Mouse (Mus musculus): ENCODE measurements around the gene Wnt7a. TPM values are rescaled to one million over a fixed set of nuclear protein-coding genes. Genes with fewer than 3 reads are reported as not detected.

The Wnt7a gene
- polyA plus RNA-seq, 1 experiment from 2014 or later, result 1.2 TPM

DNA sequence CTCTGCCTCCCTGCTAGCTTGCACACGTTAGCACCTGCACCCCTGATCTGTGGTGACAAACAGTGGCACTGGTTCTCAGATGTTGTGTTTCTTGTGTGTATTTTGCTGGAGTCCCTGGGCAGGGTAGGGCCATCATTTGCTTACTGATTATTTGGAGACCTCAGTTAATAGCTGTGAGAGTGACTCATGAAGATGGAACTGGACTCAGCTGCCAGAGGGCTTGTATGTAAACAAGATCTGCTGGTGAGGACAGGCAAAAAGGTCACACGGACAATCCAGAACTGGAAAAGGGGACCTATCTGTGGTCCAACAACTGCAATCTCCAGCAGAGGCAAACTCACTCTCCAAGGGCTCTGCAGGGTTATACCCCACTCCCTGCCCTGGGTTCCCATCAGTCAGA, 52.8 kb downstream of the Wnt7a start:
- no peak for DNase-seq (ENCODE audit: low spot score)
- Histone ChIP-seq H3K9me3 (no peaks in the 10 kb centered on the region), H3K36me3 (replicated peaks) (no peaks in the 10 kb centered on the region), H3K27ac (replicated peaks) (no peak overlapping the region), H3K27me3 (replicated peaks; ENCODE audit: low read depth, poor library complexity, severe bottlenecking) (peaks cover 3% of the 10 kb centered on the region; the same call in 1 of the 2 replicates), H3K4me1 (peaks cover 9% of the 10 kb centered on the region), H3K4me3 (no peak overlapping the region)
- WGBS, result 71% methylated on average over 2 of the region's 2 CpGs

DNA sequence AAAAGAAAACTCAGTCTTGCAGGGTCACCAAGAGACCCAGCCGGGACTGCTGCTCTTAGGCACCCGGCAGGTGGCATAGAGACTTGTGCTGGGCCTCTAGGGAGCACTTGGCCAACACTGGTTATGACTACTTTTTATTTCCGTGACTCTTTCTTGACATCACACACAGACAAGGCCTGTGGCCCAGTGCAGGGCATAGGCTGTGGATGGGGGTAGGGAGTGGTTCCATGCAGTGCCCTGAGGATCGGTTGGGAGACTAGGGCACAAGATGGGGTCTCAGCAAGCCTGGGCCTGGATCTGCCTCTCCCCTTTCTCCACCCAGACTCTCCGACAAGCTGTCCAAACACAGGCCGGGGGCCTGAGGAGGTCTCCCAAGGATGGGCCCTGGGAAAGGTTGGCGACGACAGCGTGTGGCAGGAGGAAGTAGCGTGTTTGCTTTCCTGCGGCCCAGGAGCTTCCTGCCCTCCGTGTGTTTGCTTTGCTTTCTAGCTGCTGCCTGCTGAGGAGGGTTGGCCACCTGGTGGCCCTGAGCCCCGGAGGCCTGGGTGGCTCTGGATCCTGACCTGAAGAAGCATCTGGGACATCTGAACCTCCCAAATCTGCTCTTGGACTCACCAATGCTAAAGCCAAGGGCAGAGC, 53.8 kb downstream of the Wnt7a start:
- H3K27ac ChIP-seq (replicated peaks), result peak overlapping the region; percentile 49; the same call in 1 of the 2 replicates
- WGBS, result 66% methylated on average over 13 of the region's 13 CpGs
- no peak for DNase-seq (ENCODE audit: low spot score)

DNA sequence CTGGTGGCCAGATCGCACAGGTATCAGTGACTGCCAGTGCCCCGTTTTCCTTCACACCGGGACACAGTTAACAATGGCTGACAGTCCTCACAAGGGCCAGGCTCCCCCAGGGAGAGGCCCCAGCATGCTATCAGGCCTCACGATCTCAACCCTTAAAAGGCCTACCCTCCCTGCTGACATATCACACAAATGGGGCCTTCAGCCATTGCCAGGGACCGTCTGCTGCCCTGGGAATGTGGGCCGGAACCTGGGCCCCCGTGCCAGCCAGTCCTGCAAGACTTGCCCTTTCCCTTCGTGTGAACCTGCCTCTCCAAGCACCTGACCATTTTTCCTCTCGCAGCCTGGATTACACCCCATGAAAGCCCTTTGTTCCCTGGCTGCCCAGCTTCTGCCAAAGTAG, 61.5 kb downstream of the Wnt7a start:
- Histone ChIP-seq H3K4me3 (no peak overlapping the region), H3K27ac (replicated peaks) (peak overlapping the region; percentile 37; the same call in 1 of the 2 replicates), H3K36me3 (replicated peaks) (no peaks in the 10 kb centered on the region), H3K27me3 (replicated peaks; ENCODE audit: low read depth, poor library complexity, severe bottlenecking) (peaks cover 37% of the 10 kb centered on the region), H3K4me1 (peaks cover 49% of the 10 kb centered on the region), H3K9me3 (no peaks in the 10 kb centered on the region)
- 39% methylated on average over 9 of the region's 9 CpGs for WGBS
- no peak for DNase-seq (ENCODE audit: low spot score)

More for the DNA sequence above, 53.8 kb downstream of the Wnt7a start:
- no peak overlapping the region for H3K4me3 ChIP-seq
- H3K4me1 ChIP-seq, result peaks cover 9% of the 10 kb centered on the region
- no peaks in the 10 kb centered on the region for H3K36me3 ChIP-seq (replicated peaks)
- no peaks in the 10 kb centered on the region; the same call in 1 of the 2 replicates for H3K27me3 ChIP-seq (replicated peaks; ENCODE audit: low read depth, poor library complexity, severe bottlenecking)
- no peaks in the 10 kb centered on the region for H3K9me3 ChIP-seq

DNA sequence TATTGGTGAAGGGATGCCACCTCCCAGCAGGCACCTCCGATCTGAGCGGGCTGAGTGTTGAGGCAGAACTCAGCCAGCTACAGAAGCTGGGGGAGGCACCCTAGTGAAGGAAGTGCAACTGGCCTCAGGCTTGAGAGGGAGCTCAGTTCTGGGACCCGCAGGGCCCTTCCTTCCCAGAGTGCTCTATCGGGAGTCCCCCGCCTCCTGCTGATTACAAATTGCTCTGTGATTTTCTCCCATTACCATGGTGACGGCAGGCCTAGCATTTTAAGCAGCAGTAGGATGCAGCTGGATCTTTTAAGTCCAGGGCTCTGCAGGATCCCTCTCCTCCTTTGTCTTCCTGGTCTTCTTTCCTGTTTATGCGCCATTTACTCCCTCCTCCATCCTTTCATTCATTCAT, 63.4 kb downstream of the Wnt7a start:
- no peak overlapping the region for H3K4me3 ChIP-seq
- peak; percentile 60 for DNase-seq (ENCODE audit: low spot score)

DNA sequence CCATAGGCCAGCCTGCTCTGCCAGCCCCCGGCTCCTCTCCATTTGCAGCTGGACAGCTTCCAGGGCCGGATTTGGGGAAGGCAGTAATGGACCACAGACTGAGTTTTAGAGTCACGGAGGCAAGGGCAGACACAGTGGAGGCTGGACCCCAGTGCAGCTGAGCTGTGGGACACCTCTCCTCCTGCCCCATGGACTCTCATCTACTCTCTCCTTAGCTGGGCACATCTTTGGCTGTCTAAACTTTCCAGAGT, 64.3 kb downstream of the Wnt7a start:
- H3K27me3 ChIP-seq (replicated peaks; ENCODE audit: low read depth, poor library complexity, severe bottlenecking), result peaks cover 44% of the 10 kb centered on the region
- H3K9me3 ChIP-seq, result no peaks in the 10 kb centered on the region
- H3K27ac ChIP-seq (replicated peaks), result peak overlapping the region; percentile 78
- H3K4me3 ChIP-seq, result no peak overlapping the region
- DNase-seq (ENCODE audit: low spot score), result no peak
- H3K4me1 ChIP-seq, result peaks cover 62% of the 10 kb centered on the region
- no peaks in the 10 kb centered on the region for H3K36me3 ChIP-seq (replicated peaks)
- 36% methylated on average over 3 of the region's 3 CpGs for WGBS

More for the DNA sequence above, 63.4 kb downstream of the Wnt7a start:
- Histone ChIP-seq H3K27me3 (replicated peaks; ENCODE audit: low read depth, poor library complexity, severe bottlenecking) (peaks cover 44% of the 10 kb centered on the region), H3K36me3 (replicated peaks) (no peaks in the 10 kb centered on the region), H3K4me1 (peaks cover 62% of the 10 kb centered on the region), H3K27ac (replicated peaks) (peak overlapping the region; percentile 68), H3K9me3 (no peaks in the 10 kb centered on the region)
- WGBS, result 11% methylated on average over 7 of the region's 7 CpGs

DNA sequence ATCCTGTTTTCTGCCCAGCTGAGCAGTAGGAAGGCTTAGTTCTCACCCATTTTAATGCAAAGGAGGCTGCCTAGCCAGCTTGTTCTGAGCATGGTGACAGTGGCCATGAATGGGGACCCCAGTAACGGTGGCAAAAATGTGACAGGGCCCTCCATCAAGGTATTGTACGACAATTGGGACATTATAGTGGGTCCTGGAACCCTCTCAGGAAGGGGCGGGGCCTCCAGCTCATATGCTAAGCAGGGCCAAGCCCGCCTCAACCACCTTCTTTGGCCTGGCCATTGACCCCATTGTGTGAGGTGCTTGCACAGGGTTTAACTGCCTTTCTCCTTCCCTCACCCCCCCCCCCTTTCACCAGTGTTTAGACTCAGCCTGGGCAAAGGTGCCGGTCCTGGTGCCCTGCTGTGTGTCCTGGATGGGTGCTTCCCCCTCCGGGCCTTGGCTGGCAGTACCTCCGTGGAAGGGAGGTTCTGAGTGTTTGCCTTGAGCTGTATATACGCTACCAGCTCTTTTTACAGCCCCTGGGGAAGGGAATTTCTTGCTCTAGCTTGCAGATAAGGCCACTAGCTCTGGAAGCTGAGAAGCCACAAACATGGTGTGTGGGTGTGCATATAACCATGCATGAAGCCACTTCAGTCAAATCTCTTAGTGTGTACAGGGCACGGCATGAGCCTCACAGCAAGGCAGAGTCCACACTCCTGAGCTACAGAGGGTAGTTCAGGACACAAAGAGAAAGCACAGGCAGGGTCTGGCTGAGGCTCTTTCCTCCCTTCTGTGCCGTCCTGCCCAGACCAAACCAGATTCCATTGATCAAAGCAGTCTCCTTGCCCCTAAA, 64.9 kb downstream of the Wnt7a start:
- 26% methylated on average over 10 of the region's 10 CpGs for WGBS
- Histone ChIP-seq H3K9me3 (no peaks in the 10 kb centered on the region), H3K4me1 (peaks cover 62% of the 10 kb centered on the region), H3K27me3 (replicated peaks; ENCODE audit: low read depth, poor library complexity, severe bottlenecking) (peaks cover 48% of the 10 kb centered on the region), H3K4me3 (no peak overlapping the region), H3K36me3 (replicated peaks) (no peaks in the 10 kb centered on the region), H3K27ac (replicated peaks) (peak overlapping the region; percentile 78)
- DNase-seq (ENCODE audit: low spot score), result peak; percentile 44

DNA sequence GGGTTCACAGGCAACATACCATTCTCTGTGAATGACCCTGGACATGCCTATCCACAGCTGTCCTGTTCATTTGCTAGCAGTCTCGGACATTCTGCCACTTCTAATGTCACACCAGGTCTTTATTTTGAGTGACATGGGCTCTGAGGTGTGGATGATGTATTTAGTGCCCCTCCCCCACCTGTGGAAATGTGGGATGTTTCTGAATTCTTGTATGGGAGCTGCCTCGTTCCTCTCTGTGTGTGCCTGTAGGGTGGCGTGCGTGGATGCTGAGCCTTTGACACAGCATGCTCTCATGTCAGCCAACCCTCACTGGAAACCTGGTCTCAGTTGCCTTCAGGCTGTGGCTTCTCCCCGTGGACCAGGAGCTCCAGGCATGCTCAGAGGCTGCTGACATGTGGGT, 66.1 kb downstream of the Wnt7a start:
- 0 out of 2 replicates have a peak overlapping the region, but pooled peaks have one; percentile 54 for H3K27ac ChIP-seq (replicated peaks)

DNA sequence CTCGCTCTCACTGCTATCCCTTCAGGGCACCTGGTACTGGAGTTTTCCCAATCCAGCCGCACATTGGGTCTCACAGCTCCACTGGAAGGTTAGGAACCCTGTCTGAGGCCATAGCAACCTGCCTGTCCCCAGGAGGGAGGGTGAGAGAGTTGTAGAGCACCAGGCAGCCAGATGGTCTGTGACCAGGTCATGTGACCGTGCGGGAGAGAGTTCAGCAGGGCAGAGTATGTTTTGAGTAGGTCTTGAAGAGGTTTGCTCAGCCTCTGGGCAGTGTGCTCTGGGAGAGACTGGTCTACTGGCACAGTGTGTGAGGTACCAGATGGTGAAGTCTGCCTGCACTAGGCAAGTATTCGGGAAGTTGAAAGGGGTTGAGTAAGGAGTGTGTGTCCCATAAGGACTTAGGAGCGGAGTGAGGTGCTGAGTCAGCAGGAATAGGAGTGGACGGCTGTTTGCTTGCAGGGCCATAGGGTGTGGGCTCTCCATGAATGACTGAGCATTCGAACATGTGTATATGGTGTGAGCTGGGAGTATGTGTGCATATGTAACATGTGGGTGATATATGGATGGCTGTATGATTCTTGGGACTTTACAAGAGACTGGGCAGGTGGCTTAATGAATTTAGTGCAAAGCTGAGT, 71.4 kb downstream of the Wnt7a start:
- no peak for DNase-seq (ENCODE audit: low spot score)
- peaks cover 22% of the 10 kb centered on the region for H3K4me1 ChIP-seq
- H3K27ac ChIP-seq (replicated peaks), result no peak overlapping the region
- no peaks in the 10 kb centered on the region for H3K9me3 ChIP-seq
- peaks cover 26% of the 10 kb centered on the region for H3K27me3 ChIP-seq (replicated peaks; ENCODE audit: low read depth, poor library complexity, severe bottlenecking)
- no peak overlapping the region for H3K4me3 ChIP-seq
- 75% methylated on average over 8 of the region's 8 CpGs for WGBS
- H3K36me3 ChIP-seq (replicated peaks), result no peaks in the 10 kb centered on the region

More for the DNA sequence above, 66.1 kb downstream of the Wnt7a start:
- Histone ChIP-seq H3K9me3 (no peaks in the 10 kb centered on the region), H3K27me3 (replicated peaks; ENCODE audit: low read depth, poor library complexity, severe bottlenecking) (peaks cover 56% of the 10 kb centered on the region), H3K4me3 (no peak overlapping the region), H3K36me3 (replicated peaks) (no peaks in the 10 kb centered on the region), H3K4me1 (peaks cover 62% of the 10 kb centered on the region)
- 69% methylated on average over 5 of the region's 5 CpGs for WGBS
- DNase-seq (ENCODE audit: low spot score), result no peak

DNA sequence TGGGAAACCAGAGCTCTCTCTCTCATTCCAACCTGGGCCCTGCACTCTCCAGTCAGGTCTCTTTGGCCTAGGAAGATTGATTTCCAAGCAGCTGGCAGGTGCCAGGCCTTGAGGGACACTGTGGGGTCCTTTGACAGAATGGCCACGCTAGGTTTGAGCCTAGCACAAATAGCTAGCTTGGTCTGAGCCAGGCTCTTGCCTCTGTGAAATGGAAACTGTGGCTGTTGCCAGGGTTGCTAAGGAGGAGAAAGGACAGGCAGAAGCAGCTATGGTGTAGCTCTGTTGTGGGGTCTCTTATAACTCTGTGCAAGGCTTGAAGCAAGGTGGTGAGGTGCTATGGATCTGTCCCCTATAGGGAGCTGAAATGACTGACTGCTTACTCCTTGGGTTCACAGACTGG, 75.7 kb downstream of the Wnt7a start:
- no peak for DNase-seq (ENCODE audit: low spot score)
- H3K27ac ChIP-seq (replicated peaks), result no peak overlapping the region; the same call in 1 of the 2 replicates
- 68% methylated on average over 1 of the region's 1 CpGs for WGBS

DNA sequence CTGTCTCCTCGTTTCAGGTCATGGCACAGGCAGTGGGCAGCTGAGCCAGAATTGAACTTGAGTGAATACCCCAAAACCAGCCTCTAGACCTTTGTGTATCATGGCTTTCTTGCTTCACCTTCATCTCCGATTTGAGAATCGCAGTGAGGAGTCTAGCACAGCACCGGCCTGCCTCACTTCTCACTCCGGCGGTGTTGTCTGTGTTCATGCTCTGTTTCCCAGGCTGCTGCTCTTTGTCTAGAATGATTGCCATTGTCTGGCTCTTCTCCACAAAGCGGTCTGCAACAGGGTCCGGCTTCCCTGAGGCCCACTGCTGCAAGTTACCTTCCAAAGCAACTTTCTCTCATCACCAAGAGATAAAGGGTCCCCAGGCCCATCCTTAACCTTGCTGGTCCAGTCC, 79.3 kb downstream of the Wnt7a start:
- no peaks in the 10 kb centered on the region for H3K9me3 ChIP-seq
- WGBS, result 87% methylated on average over 8 of the region's 8 CpGs
- H3K4me3 ChIP-seq, result no peak overlapping the region
- no peaks in the 10 kb centered on the region; the same call in 1 of the 2 replicates for H3K27me3 ChIP-seq (replicated peaks; ENCODE audit: low read depth, poor library complexity, severe bottlenecking)
- H3K4me1 ChIP-seq, result peaks cover 23% of the 10 kb centered on the region
- no peak overlapping the region; the same call in 1 of the 2 replicates for H3K27ac ChIP-seq (replicated peaks)
- H3K36me3 ChIP-seq (replicated peaks), result no peaks in the 10 kb centered on the region
- no peak for DNase-seq (ENCODE audit: low spot score)

More for the DNA sequence above, 75.7 kb downstream of the Wnt7a start:
- Histone ChIP-seq H3K4me1 (peaks cover 29% of the 10 kb centered on the region), H3K9me3 (no peaks in the 10 kb centered on the region), H3K4me3 (no peak overlapping the region), H3K36me3 (replicated peaks) (no peaks in the 10 kb centered on the region), H3K27me3 (replicated peaks; ENCODE audit: low read depth, poor library complexity, severe bottlenecking) (peaks cover 6% of the 10 kb centered on the region)

DNA sequence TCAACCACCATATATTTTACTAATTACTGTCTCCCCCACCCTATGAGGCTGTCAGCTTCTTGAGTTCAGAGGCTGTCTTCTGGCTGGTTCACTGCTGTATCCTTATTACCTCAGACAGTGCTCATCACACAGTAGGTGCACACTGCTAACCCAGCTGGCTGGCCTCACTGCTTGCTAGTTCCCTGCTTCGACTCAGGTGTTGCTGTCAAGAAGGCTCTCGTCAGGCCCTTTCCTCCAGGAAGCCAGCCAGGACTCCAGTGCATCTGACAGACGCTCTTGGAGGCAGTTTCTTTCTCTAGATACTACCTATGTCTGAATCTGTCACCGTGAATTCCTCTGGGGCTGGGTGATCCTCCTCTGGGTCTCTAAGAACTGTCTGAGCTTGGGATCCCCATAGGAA, 85.6 kb downstream of the Wnt7a start:
- Histone ChIP-seq H3K4me1 (peaks cover 7% of the 10 kb centered on the region), H3K9me3 (no peaks in the 10 kb centered on the region), H3K4me3 (no peak overlapping the region), H3K27ac (replicated peaks) (no peak overlapping the region), H3K36me3 (replicated peaks) (no peaks in the 10 kb centered on the region), H3K27me3 (replicated peaks; ENCODE audit: low read depth, poor library complexity, severe bottlenecking) (no peaks in the 10 kb centered on the region)
- no peak for DNase-seq (ENCODE audit: low spot score)
- 84% methylated on average over 4 of the region's 4 CpGs for WGBS

DNA sequence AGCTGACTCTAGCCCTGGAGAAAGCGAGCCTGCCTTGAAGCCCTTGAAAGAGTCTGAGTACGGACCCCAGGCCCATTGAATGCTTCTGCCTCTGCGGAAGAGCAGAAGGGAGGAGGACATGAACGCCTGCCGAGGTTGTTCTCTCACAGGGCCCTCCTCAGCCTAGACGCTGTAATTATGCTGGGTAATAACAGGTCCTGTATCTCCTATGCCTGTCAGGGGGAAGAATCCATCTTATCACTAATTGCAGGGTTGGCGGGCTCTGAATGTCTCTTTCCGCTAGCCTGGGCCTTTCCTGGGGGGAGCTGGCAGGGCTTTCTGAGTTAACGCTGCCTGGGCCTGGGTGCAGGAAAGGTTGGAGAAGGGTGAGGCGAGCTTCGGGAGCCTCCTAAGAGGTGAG, 86.4 kb downstream of the Wnt7a start:
- H3K4me3 ChIP-seq, result no peak overlapping the region
- DNase-seq (ENCODE audit: low spot score), result no peak
- H3K27me3 ChIP-seq (replicated peaks; ENCODE audit: low read depth, poor library complexity, severe bottlenecking), result no peaks in the 10 kb centered on the region
- peaks cover 6% of the 10 kb centered on the region for H3K4me1 ChIP-seq
- WGBS, result 69% methylated on average over 11 of the region's 11 CpGs
- H3K9me3 ChIP-seq, result no peaks in the 10 kb centered on the region
- H3K36me3 ChIP-seq (replicated peaks), result no peaks in the 10 kb centered on the region
- peak overlapping the region; percentile 24 for H3K27ac ChIP-seq (replicated peaks)

All from embryonic facial prominence, embryonic 10.5 days (tissue).